Mouse (Mus musculus) hindbrain, postnatal 0 days (tissue): ENCODE measurements around the gene Fryl. TPM values are rescaled to one million over a fixed set of nuclear protein-coding genes. Genes with fewer than 3 reads are reported as not detected.

Experiments used
- ATAC-seq: fragments of 200-750 bp; cut with Nextera tagmentation; 2 replicates; pipeline ENCODE4 v1.8.0; 2017; ENCODE audit warnings: mild to moderate bottlenecking, moderate TSS enrichment, moderate library complexity
- DNase-seq: peaks from one replicate; pipeline ENCODE4 v3.0.0-alpha.2; 2015; ENCODE audit warnings: low spot score
- H3K27ac ChIP-seq: fragments of 300-500 bp; sonication (generic); 2 replicates; pipeline ENCODE4 v1.5.1; 2014; ENCODE audit warnings: mild to moderate bottlenecking
- H3K27me3 ChIP-seq: fragments of 300-500 bp; sonication (generic); 2 replicates; pipeline ENCODE4 v1.6.1; 2014; ENCODE audit warnings: low read length, mixed read lengths; ENCODE audit not compliant: insufficient read depth
- H3K36me3 ChIP-seq: fragments of 300-500 bp; sonication (generic); 2 replicates; pipeline ENCODE4 v1.6.1; 2014; ENCODE audit warnings: low read length, mixed read lengths; ENCODE audit not compliant: insufficient read depth
- H3K4me1 ChIP-seq: fragments of 300-500 bp; sonication (generic); 2 replicates; pipeline ENCODE4 v1.6.1; 2014; ENCODE audit warnings: antibody characterized with exemption, low read length, mixed read lengths; ENCODE audit not compliant: insufficient read depth
- H3K4me2 ChIP-seq: fragments of 300-500 bp; sonication (generic); 2 replicates; pipeline ENCODE4 v1.6.1; 2014; ENCODE audit warnings: low read depth, mild to moderate bottlenecking, low read length, moderate library complexity, mixed read lengths
- H3K4me3 ChIP-seq: fragments of 300-500 bp; sonication (generic); 2 replicates; pipeline ENCODE4 v1.5.1; 2014; ENCODE audit warnings: low read length
- H3K9ac ChIP-seq: fragments of 300-500 bp; sonication (generic); replicated peaks from 2 replicates; pipeline ENCODE4 v1.6.1; 2014; ENCODE audit warnings: mild to moderate bottlenecking, low read length, moderate library complexity, mixed read lengths
- H3K9me3 ChIP-seq: fragments of 300-500 bp; sonication (generic); 2 replicates; pipeline ENCODE4 v1.6.1; 2016; ENCODE audit warnings: low read length, mixed read lengths
- CTCF ChIP-seq: IDR thresholded peaks from 2 replicates; pipeline ENCODE4 v1.5.1; 2016; ENCODE audit warnings: antibody characterized with exemption, control low read depth, low read depth
- WGBS: fragments of 180-500 bp; shearing (Covaris S2); extraction: QIAGEN DNeasy Blood & Tissue Kit; methylation state at CpG from one replicate; pipeline ENCODE4 v1.1.7; 2014; 5-methylcytosine and 5-hydroxymethylcytosine counted together
- polyA plus RNA-seq: library from polyadenylated mRNA; unstranded; fragments of >200 nt; fragmentation: Nextera tagmentation; extraction: Ambion mirVana; gene quantifications from 2 replicates; pipeline ENCODE4 v1.2.1, GENCODE M21; 2015
- total RNA-seq: library from RNA; depleted of rRNA; stranded (reverse); fragments of >200 nt; gene quantifications from 2 replicates; pipeline ENCODE4 v1.2.3, GENCODE M21; 2014

Gene Fryl
- total and polyA plus RNA-seq, 2 experiments from 2014 or later = 20.5 to 69.4 TPM

DNA sequence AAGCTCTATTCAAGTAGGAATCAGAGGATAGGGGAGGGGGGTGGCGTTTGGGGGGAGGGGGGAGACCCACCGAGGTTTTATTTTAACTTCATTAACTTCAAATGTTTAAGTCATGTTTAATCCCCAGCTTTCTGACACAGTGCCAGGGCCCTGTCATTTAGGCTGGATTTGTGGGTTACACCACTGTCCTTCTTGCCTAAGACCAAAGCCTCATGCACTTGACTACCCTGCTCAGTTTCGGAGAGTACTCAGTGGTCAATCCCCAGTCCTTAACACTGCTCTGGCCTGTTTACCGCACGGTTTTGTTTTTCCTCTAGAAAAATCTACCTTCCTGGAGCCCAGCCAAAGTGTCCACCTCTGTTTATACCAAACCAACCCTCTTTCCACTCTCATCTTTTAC, 69.5 kb downstream of the Fryl start:
- 74% methylated on average over 5 of the region's 5 CpGs for WGBS
- ATAC-seq (no peak), DNase-seq (no peak)
- H3K27me3 ChIP-seq = no peaks in the 10 kb centered on the region
- H3K4me3 ChIP-seq = no peak overlapping the region
- no peaks in the 10 kb centered on the region for H3K9me3 ChIP-seq
- no peaks in the 10 kb centered on the region for H3K4me1 ChIP-seq
- no peak overlapping the region for H3K9ac ChIP-seq
- H3K27ac ChIP-seq = no peak overlapping the region
- TF ChIP-seq CTCF = no peak
- no peak overlapping the region for H3K4me2 ChIP-seq
- no peaks in the 10 kb centered on the region for H3K36me3 ChIP-seq

DNA sequence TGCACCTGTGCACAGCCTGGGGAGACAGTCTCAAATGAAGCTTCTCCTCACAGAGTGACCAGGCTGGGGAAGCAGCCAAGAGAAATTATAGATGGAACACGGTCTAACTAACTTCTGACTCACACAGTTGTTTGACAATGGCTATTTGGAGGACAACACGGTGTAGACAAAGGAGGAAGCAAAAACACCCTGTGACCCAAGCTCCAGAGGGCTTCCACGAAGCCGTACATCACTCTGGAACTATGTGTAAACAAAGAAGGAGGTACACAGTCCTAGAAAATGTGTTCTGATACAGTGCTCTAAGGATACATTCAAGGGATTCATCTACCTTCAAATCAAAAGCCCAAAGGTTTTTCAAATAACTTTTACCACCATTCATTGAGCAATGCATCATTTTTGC, 71.0 kb downstream of the Fryl start:
- Histone ChIP-seq H3K27me3 (no peaks in the 10 kb centered on the region), H3K4me2 (no peak overlapping the region), H3K9ac (no peak overlapping the region), H3K36me3 (no peaks in the 10 kb centered on the region), H3K4me3 (no peak overlapping the region), H3K9me3 (no peaks in the 10 kb centered on the region), H3K4me1 (no peaks in the 10 kb centered on the region), H3K27ac (no peak overlapping the region)
- 79% methylated on average over 4 of the region's 4 CpGs for WGBS
- ATAC-seq = no peak
- no peak for DNase-seq
- no peak for TF ChIP-seq CTCF

DNA sequence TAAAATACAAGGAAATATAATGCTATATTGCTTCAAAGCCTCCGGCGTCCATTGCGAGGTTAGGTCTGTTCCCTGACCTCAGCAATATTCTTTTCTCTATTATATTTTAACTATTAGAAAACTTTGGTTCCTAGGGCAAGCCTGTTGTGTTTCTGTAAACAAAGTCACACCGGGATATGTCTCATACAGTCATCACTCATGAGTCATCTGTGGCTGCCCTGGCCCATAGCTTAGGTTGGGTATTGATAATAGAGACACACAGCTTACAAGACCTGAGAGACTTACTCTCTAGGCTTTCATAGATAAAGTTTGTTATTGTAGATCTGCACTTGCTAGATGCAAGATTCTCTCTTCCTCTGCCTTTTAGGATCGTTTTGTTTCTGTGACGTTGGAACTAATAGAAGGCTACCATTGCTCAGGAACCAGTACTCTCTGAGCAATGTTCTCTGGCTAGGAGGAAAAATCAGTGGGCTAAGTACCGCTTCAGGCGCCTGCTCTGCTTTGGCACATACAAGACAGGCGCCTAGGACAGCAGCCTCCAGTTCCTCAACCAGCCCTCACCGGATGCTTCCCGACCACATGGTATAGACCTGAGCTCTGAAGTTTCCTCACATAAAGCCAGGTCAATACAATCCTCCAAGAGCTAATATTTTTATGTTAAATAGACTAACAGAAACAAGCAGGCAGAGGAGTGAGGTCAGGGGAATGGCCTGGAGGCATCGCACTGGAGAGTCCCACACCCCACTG, 73.5 kb downstream of the Fryl start:
- DNase-seq (no peak), ATAC-seq (no peak)
- H3K4me1 ChIP-seq = no peaks in the 10 kb centered on the region
- H3K36me3 ChIP-seq = no peaks in the 10 kb centered on the region
- H3K9me3 ChIP-seq = no peaks in the 10 kb centered on the region
- 85% methylated on average over 12 of the region's 12 CpGs for WGBS
- TF ChIP-seq CTCF = no peak
- no peak overlapping the region for H3K4me2 ChIP-seq
- no peak overlapping the region for H3K4me3 ChIP-seq
- no peaks in the 10 kb centered on the region for H3K27me3 ChIP-seq
- no peak overlapping the region for H3K9ac ChIP-seq
- no peak overlapping the region for H3K27ac ChIP-seq

DNA sequence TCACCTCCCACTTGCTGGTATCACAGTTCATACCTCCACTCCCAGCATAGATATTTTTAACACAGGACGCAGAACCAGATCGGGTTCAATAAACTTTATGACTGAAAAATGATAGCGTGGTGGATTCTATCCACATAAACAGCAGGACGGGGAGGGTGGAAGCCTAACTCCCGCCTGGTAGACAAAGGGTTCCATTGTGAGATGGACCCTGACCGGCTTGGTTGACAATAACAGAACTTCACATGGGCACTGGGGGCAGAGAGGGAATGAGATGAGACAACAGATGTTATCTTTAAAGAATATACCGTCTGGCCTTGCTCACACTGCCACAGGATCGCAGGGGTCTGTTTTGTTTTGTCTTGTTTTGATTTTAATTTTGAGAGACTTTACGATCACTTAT, 74.2 kb downstream of the Fryl start:
- Histone ChIP-seq H3K9me3 (no peaks in the 10 kb centered on the region), H3K27me3 (no peaks in the 10 kb centered on the region), H3K36me3 (no peaks in the 10 kb centered on the region), H3K4me2 (no peak overlapping the region), H3K9ac (no peak overlapping the region), H3K27ac (no peak overlapping the region), H3K4me1 (no peaks in the 10 kb centered on the region), H3K4me3 (no peak overlapping the region)
- 47% methylated on average over 9 of the region's 9 CpGs for WGBS
- no peak for DNase-seq
- no peak for TF ChIP-seq CTCF
- ATAC-seq = no peak

DNA sequence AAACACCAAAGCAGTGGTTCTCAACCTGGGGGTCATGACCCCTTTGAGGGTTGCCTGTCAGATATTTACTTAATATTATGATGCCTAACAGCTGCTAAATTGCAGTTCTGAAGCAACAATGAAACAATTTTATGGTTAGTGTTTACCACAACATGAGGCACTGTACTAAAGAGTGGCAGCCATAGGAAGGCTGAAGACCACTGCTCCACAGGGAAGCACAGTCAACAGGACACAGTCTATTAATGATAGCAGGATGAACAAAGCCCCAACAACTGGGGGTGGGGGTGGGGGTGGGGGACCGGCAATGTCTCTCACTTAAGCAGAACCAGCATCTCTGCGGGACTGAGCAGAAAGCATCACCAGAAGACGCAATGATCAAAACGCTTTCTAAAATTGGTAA, 80.1 kb downstream of the Fryl start:
- H3K4me1 ChIP-seq = no peaks in the 10 kb centered on the region
- no peak overlapping the region for H3K27ac ChIP-seq
- no peak overlapping the region for H3K9ac ChIP-seq
- 30% methylated on average over 4 of the region's 4 CpGs for WGBS
- no peak for TF ChIP-seq CTCF
- H3K27me3 ChIP-seq = no peaks in the 10 kb centered on the region
- no peak overlapping the region for H3K4me2 ChIP-seq
- DNase-seq = no peak
- no peaks in the 10 kb centered on the region for H3K9me3 ChIP-seq
- no peak for ATAC-seq
- H3K4me3 ChIP-seq = no peak overlapping the region
- H3K36me3 ChIP-seq = no peaks in the 10 kb centered on the region

DNA sequence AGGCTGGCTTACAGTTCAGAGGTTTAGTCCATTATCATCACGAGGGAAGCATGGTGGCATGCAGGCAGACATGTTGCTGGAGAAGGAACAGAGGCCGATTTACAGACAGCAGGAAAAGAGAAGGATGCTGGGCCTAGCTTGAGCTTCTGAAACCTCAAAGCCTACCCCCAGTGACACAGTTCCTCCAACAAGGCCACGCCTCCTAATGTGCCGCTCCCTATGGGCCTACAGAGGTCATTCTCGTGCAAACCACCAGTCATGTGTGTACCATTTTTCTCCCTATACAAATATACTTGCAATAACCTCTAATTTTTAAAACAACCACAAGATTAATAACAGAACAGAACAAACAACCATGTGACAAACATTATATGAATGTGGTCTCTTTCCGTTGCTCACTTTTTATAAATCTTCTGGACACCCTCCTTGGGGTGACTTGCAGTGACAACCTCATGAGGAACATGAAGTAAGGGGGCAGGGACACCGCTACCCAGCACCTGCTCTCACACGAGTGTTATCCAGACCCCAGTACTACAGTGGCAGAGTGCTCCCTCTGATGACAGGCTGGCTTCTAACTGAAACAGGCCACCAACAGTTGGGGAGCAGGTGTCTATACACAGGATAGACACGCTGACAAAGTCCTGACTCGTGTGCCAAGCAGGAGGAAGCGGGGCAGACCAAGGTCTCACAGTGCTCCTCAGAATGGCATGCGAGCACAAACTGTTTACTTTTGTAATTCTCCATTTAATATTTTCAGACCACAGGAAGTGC, 80.9 kb downstream of the Fryl start:
- Histone ChIP-seq H3K4me3 (no peak overlapping the region), H3K4me1 (0 out of 2 replicates have a peak, but pooled peaks cover 4% of the 10 kb centered on the region), H3K4me2 (no peak overlapping the region), H3K27me3 (no peaks in the 10 kb centered on the region), H3K9me3 (no peaks in the 10 kb centered on the region), H3K9ac (no peak overlapping the region), H3K27ac (no peak overlapping the region), H3K36me3 (no peaks in the 10 kb centered on the region)
- DNase-seq = no peak
- 0 out of 2 replicates have a peak, but pooled peaks have one; percentile 35 for ATAC-seq
- WGBS = 72% methylated on average over 12 of the region's 12 CpGs
- no peak for TF ChIP-seq CTCF
